In the genomic region with DNA sequence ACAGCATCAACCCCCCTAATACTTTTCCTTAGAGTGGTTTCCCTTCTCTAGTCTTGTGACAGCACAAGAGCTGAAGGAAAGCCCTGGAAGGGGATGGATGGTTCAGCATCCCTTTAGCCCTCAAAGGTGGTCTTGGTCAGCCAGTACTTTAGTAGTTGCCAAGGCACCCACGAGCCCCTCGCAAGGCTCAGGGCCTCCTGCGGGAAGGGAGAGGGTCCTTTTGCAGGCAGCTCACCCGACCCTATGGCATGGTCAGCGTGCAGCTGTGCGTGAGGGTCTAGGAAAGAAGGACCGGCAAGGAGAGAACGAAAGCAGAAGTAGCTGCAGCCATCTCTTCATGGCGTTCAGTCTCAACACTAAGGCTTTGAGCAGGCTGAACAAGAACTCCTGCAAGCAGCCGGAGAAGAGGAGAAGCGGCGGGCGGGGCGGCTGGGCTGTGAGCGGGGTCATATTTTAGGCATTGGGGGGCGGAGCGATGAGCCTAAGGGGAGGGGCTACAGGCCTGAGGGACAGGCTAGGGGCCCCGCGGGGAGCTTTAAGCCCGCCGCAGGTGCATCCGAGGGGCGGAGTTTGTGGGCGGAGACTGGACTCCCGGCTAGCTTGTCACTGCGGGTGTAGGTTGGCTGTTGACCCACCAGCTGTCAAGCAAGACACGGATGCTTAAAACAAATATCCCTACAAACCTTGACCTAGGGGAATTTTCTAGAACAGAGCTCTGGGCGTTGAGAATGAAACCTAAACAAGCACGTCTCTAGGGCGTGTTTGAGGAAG, we compare ENCODE assay signal across 8 mouse cellular contexts. TPM values are rescaled to one million over a fixed set of nuclear protein-coding genes. Genes with fewer than 3 reads are reported as not detected.
DNase-seq lines count a peak whose midpoint lies in the region; ATAC-seq and TF ChIP-seq lines count a peak whose summit lies in the region.

No protein-coding gene starts in this region.

- TF ChIP-seq CTCF in stomach, postnatal 0 days (IDR thresholded peaks at IDR 0.05; ENCODE audit: low read depth): no peak

- H3K9me3 ChIP-seq in intestine, embryonic 16.5 days (ENCODE audit: control insufficient read depth, low read length): no peaks in the 10 kb centered on the region
- no peaks in the 10 kb centered on the region for H3K9me3 ChIP-seq in liver, embryonic 15.5 days (replicated peaks)
- no peaks in the 10 kb centered on the region for H3K9me3 ChIP-seq in stomach, postnatal 0 days (ENCODE audit: control insufficient read depth, low read length)

- peak overlapping the region; percentile 87 for H3K4me2 ChIP-seq in intestine, embryonic 16.5 days (ENCODE audit: low read depth, low read length)
- peak overlapping the region; percentile 72 for H3K4me2 ChIP-seq in liver, embryonic 15.5 days
- H3K4me2 ChIP-seq in stomach, postnatal 0 days (replicated peaks; ENCODE audit: low read depth): peak overlapping the region; percentile 72

- no peaks in the 10 kb centered on the region for H3K36me3 ChIP-seq in intestine, embryonic 16.5 days (ENCODE audit: control insufficient read depth, insufficient read depth, low read length)
- H3K36me3 ChIP-seq in liver, embryonic 15.5 days (replicated peaks): peaks cover 5% of the 10 kb centered on the region; the same call in 1 of the 2 replicates
- peaks cover 10% of the 10 kb centered on the region for H3K36me3 ChIP-seq in stomach, postnatal 0 days (ENCODE audit: control insufficient read depth, insufficient read depth, low read length)

- TF ChIP-seq EP300 in stomach, postnatal 0 days (optimal IDR thresholded peaks at IDR 0.05): no peak

- H3K4me1 ChIP-seq in intestine, embryonic 16.5 days (ENCODE audit: control insufficient read depth, insufficient read depth, low read length): peaks cover 12% of the 10 kb centered on the region
- H3K4me1 ChIP-seq in liver, embryonic 15.5 days (replicated peaks): peaks cover 15% of the 10 kb centered on the region
- no peaks in the 10 kb centered on the region for H3K4me1 ChIP-seq in stomach, postnatal 0 days (replicated peaks; ENCODE audit: control insufficient read depth, insufficient read depth)

- peak; percentile 81 for ATAC-seq in activated CD4-positive, CD25-positive, alpha-beta regulatory T cell, adult 4 months
- peak; percentile 82 for ATAC-seq in granulocyte monocyte progenitor cell, adult 5-6 weeks (replicated peaks; ENCODE audit: poor library complexity, severe bottlenecking)
- ATAC-seq in intestine, embryonic 16.5 days: peak; percentile 93
- ATAC-seq in liver, embryonic 15.5 days (ENCODE audit: insufficient read depth): peak; percentile 85
- peak; percentile 87 for ATAC-seq in stomach, postnatal 0 days (ENCODE audit: low FRiP score, low TSS enrichment)

- H3K27me3 ChIP-seq in intestine, embryonic 16.5 days (replicated peaks; ENCODE audit: control insufficient read depth, insufficient read depth, low read length): no peaks in the 10 kb centered on the region
- H3K27me3 ChIP-seq in liver, embryonic 15.5 days: peaks cover 8% of the 10 kb centered on the region
- no peaks in the 10 kb centered on the region for H3K27me3 ChIP-seq in stomach, postnatal 0 days (ENCODE audit: control insufficient read depth, insufficient read depth, low read length)

- WGBS in intestine, embryonic 16.5 days: 1% methylated on average over 30 of the region's 30 CpGs
- WGBS in liver, embryonic 15.5 days (ENCODE audit: insufficient replicate concordance): 2% methylated on average over 30 of the region's 30 CpGs
- WGBS in stomach, postnatal 0 days: 1% methylated on average over 30 of the region's 30 CpGs

- H3K9ac ChIP-seq in intestine, embryonic 16.5 days (ENCODE audit: low read depth, low read length): peak overlapping the region; percentile 57
- 0 out of 2 replicates have a peak overlapping the region, but pooled peaks have one; percentile 7 for H3K9ac ChIP-seq in liver, embryonic 15.5 days
- peak overlapping the region; percentile 61 for H3K9ac ChIP-seq in stomach, postnatal 0 days (ENCODE audit: low read length)

- H3K27ac ChIP-seq in intestine, embryonic 16.5 days (ENCODE audit: low read length): peak overlapping the region; percentile 77
- 0 out of 2 replicates have a peak overlapping the region, but pooled peaks have one; percentile 38 for H3K27ac ChIP-seq in liver, embryonic 15.5 days (replicated peaks)
- peak overlapping the region; percentile 56; the same call in 1 of the 2 replicates for H3K27ac ChIP-seq in stomach, postnatal 0 days (replicated peaks)

- peak overlapping the region; percentile 44 for H3K4me3 ChIP-seq in intestine, embryonic 16.5 days (ENCODE audit: low read length)
- H3K4me3 ChIP-seq in liver, embryonic 15.5 days (replicated peaks): peak overlapping the region; percentile 43
- H3K4me3 ChIP-seq in stomach, postnatal 0 days (ENCODE audit: low read depth, low read length): peak overlapping the region; percentile 34

- peak; percentile 93 for DNase-seq in 416B (ENCODE audit: low read depth)
- peak; percentile 90 for DNase-seq in embryo, embryonic 10 days (ENCODE audit: low spot score)
- peak; percentile 69 to 83 for DNase-seq in natural killer cell, adult 2 months (ENCODE audit: low spot score in 2 of 2)
- DNase-seq in stomach, postnatal 0 days (ENCODE audit: low spot score): peak; percentile 92

RNA-seq across cellular contexts. Expression of gene Synj2, which starts 6.3 kb away (rescaled TPM):
- 10 to 100 TPM; 12.6 to 13.3 TPM for polyA plus RNA-seq in activated CD4-positive, CD25-positive, alpha-beta regulatory T cell, adult 4 months (2017; shearing (Covaris generic))
- total RNA-seq in granulocyte monocyte progenitor cell, adult 5-6 weeks (2014; fragmentation: Nextera tagmentation): 11.2 and 14.4 TPM in 2 replicates
- total RNA-seq in granulocyte monocyte progenitor cell, adult 5-6 weeks (2017): 9.3 and 11.6 TPM in 2 replicates
- 3.5 and 4.0 TPM in 2 replicates for polyA plus RNA-seq in intestine, embryonic 16.5 days (2015; fragmentation: Nextera tagmentation; extraction: Ambion mirVana)
- 2.4 and 2.6 TPM in 2 replicates for polyA plus RNA-seq in liver, embryonic 15.5 days (2015; fragmentation: Nextera tagmentation; extraction: Ambion mirVana)
- polyA plus RNA-seq in stomach, postnatal 0 days (2015; fragmentation: Nextera tagmentation; extraction: Ambion mirVana): 3.2 and 3.3 TPM in 2 replicates

Comparison
In these comparisons a context has a peak if more than half of its experiments do, and no peak if none do; other contexts are left out.
1. Peak in every context shown above with its lines: DNase-seq, ATAC-seq, H3K4me3 ChIP-seq and H3K27ac ChIP-seq.
2. H3K9ac ChIP-seq: peak in every context shown above with its lines; median percentile 61 in stomach, postnatal 0 days; 57 in intestine, embryonic 16.5 days; 7 in liver, embryonic 15.5 days.